Mouse (Mus musculus) heart, postnatal 25 days (tissue): ENCODE data around the gene Gm49601. TPM values are rescaled to one million over a fixed set of nuclear protein-coding genes. Genes with fewer than 3 reads are reported as not detected.
A peak's percentile ranks its signal among the peaks of the same experiment; 100 is the strongest.

Experiments used
- DNase-seq: peaks from one replicate; pipeline ENCODE4 v3.0.0; 2022; ENCODE audit warnings: low spot score
- intact Hi-C: fragments of 180-260 bp; cut with DNase I; formaldehyde crosslinking; loops from one replicate; pipeline ENCODE4 v1.15.1; 2025
- total RNA-seq, 2 experiments: library from RNA; stranded (reverse); gene quantifications; 2 replicates each; pipeline ENCODE4 v1.2.3; 2021

The Gm49601 gene
- total RNA-seq, 2 experiments from 2014 or later: 1.0 to 1.6 TPM

- intact Hi-C loops: no loop called here
- DNase-seq: no peak
These were observed 4.9 kb upstream of the Gm49601 start for GRCm38 (mm10) chr16:18631141-18631540.

GRCm38 (mm10) chr16:18630291-18630690 lies 4.1 kb upstream of the Gm49601 start:
- DNase-seq: no peak
- intact Hi-C loops: no loop called here

GRCm38 (mm10) chr16:18629390-18630231 lies 3.4 kb upstream of the Gm49601 start, which contains the start of gene Sept5:
Gene Sept5 (minus strand): TSS chr16:18629954.
- intact Hi-C loops: loop anchor here (5.0 to 10.0 kb wide), 2 partner anchors 168 to 735 kb away; partner anchors contain the start of genes Dgcr2, Gm20518, Tssk1 and Tssk2
- DNase-seq: peak; percentile 59

GRCm38 (mm10) chr16:18628948-18629340 lies 2.7 kb upstream of the Gm49601 start:
- DNase-seq: no peak
- intact Hi-C loops: loop anchor here (5.0 to 10.0 kb wide), 2 partner anchors 168 to 734 kb away; partner anchors contain the start of genes Dgcr2, Gm20518, Tssk1 and Tssk2

- intact Hi-C loops: loop anchor here (5.0 to 10.0 kb wide), 2 partner anchors 169 to 734 kb away; partner anchors contain the start of genes Dgcr2, Gm20518, Tssk1 and Tssk2
- DNase-seq: no peak
These were observed 2.1 kb upstream of the Gm49601 start for GRCm38 (mm10) chr16:18628206-18628947.

GRCm38 (mm10) chr16:18627163-18627562 lies 936 bp upstream of the Gm49601 start:
- intact Hi-C loops: loop anchor here (5.0 to 10.0 kb wide), 2 partner anchors 170 to 732 kb away; partner anchors contain the start of genes Dgcr2, Gm20518, Tssk1 and Tssk2
- no peak for DNase-seq

GRCm38 (mm10) chr16:18625791-18626311 lies 376 bp downstream of the Gm49601 start:
- intact Hi-C loops: loop anchor here (1.0 to 10.0 kb wide), 3 partner anchors 52 to 731 kb away; partner anchors contain the start of genes Dgcr2, Gm20518, Tssk1 and Tssk2
- DNase-seq: no peak

- intact Hi-C loops: loop anchor here (5.0 to 10.0 kb wide), 2 partner anchors 172 to 730 kb away; partner anchors contain the start of genes Dgcr2, Gm20518, Tssk1 and Tssk2
- no peak for DNase-seq
These were observed 1.1 kb downstream of the Gm49601 start for GRCm38 (mm10) chr16:18625097-18625496.

- DNase-seq: no peak
- intact Hi-C loops: loop anchor here (5.0 to 10.0 kb wide), 2 partner anchors 173 to 730 kb away; partner anchors contain the start of genes Dgcr2, Gm20518, Tssk1 and Tssk2
These were observed 1.6 kb downstream of the Gm49601 start for GRCm38 (mm10) chr16:18624641-18625040.

GRCm38 (mm10) chr16:18623751-18624540 lies 2.3 kb downstream of the Gm49601 start:
- intact Hi-C loops: loop anchor here (10.0 kb wide), 1 partner anchor 729 kb away; the partner anchor contains the start of genes Dgcr2, Gm20518, Tssk1 and Tssk2
- no peak for DNase-seq

GRCm38 (mm10) chr16:18622916-18623750 lies 3.1 kb downstream of the Gm49601 start:
- intact Hi-C loops: loop anchor here (10.0 kb wide), 1 partner anchor 728 kb away; the partner anchor contains the start of genes Dgcr2, Gm20518, Tssk1 and Tssk2
- DNase-seq: no peak

- intact Hi-C loops: loop anchor here (10.0 kb wide), 1 partner anchor 727 kb away; the partner anchor contains the start of genes Dgcr2, Gm20518, Tssk1 and Tssk2
- no peak for DNase-seq
These were observed 4.2 kb downstream of the Gm49601 start, which contains the start of gene Gp1bb for GRCm38 (mm10) chr16:18622019-18622418. Gene Gp1bb (minus strand): TSS chr16:18622403.

GRCm38 (mm10) chr16:18621362-18622001 lies 4.7 kb downstream of the Gm49601 start:
- DNase-seq: no peak
- intact Hi-C loops: loop anchor here (10.0 kb wide), 1 partner anchor 727 kb away; the partner anchor contains the start of genes Dgcr2, Gm20518, Tssk1 and Tssk2

GRCm38 (mm10) chr16:18620601-18621361 lies 5.4 kb downstream of the Gm49601 start:
- no peak for DNase-seq
- intact Hi-C loops: loop anchor here (10.0 kb wide), 1 partner anchor 726 kb away; the partner anchor contains the start of genes Dgcr2, Gm20518, Tssk1 and Tssk2

GRCm38 (mm10) chr16:18620201-18620600 lies 6.0 kb downstream of the Gm49601 start:
- DNase-seq: no peak

GRCm38 (mm10) chr16:18619110-18619509 lies 7.1 kb downstream of the Gm49601 start:
- intact Hi-C loops: no loop called here
- no peak for DNase-seq

More at GRCm38 (mm10) chr16:18620201-18620600, 6.0 kb downstream of the Gm49601 start:
- intact Hi-C loops: loop anchor here (10.0 kb wide), 1 partner anchor 725 kb away; the partner anchor contains the start of genes Dgcr2, Gm20518, Tssk1 and Tssk2
